Mouse (Mus musculus): ENCODE measurements around the gene Tsr3.
"Not testable (repeated sequence)": the region's sequence is repeated elsewhere in the genome, so short reads cannot be mapped to it uniquely, and the experiment has no call there.

Tsr3 gene

GRCm38 (mm10) chr17:25239695-25240636, at the start of gene Tsr3, which contains the start of gene Gnptg:
Gene Tsr3 (plus strand): TSS chr17:25240170.
Gene Gnptg (minus strand): TSS chr17:25240124.
- peak; percentile 51 for DNase-seq (ENCODE audit: low spot score)

- no peak for DNase-seq (ENCODE audit: low spot score)
These were observed 37.6 kb upstream of the Tsr3 start for GRCm38 (mm10) chr17:25202401-25202800.

DNA sequence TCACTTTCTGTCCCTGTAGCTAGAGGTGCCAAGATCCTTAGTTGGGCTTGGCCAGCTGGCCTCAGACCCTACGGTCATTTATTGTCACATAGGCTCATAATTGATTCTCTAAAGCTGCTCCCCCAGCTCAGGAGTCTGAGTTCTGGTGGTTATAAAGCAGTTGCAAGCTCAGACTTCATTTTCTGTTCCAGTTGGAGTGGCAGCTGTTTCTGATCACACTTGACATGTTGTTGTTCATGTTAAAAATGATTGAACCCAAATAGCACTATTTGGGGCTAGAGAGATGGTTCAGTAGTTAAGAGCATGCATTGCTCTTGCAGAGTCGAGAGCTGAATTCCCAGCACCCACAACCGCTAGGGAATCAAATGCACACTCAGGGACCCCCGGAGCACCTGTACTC, 30.0 kb upstream of the Tsr3 start:
- no peak for DNase-seq (ENCODE audit: low spot score)

DNA sequence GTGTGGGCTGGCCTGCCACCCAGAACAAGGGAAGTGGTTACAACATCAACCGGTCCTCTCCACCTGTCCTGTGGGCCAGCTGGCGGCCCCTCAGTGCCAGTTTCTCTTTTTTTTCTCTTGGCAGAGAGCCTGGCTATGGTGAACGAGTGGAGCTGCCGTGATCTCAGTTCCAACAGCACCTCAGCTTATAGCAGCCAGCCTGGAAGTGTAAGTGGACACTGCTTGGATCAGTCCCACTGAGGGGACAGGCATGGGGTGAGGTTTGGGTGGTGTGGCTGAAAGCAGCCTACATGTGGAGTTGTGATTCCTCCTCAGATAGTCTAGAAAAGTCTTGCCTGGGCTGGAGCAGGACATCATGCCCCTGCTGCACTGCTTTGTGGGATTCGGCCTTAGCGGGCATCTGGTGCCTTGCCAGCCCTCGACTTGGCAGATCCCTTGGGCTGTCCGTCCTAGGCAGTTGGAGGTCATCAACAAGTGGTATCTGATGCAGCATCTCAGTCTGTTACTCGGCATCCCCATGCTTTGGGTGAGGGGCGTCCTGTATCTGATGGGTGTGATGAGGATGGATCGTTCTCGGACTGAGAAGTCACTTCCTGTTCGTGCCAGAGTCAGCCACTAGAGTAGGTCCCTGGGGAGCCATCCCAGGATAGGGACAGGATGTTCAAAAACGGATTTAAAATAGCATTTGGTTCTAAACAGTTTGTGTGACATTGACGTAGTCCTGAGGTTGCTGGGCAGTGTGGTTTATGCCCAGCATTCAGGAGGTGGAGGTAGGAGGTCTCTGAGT, 29.1 kb upstream of the Tsr3 start:
- no peak for DNase-seq (ENCODE audit: low spot score)

DNA sequence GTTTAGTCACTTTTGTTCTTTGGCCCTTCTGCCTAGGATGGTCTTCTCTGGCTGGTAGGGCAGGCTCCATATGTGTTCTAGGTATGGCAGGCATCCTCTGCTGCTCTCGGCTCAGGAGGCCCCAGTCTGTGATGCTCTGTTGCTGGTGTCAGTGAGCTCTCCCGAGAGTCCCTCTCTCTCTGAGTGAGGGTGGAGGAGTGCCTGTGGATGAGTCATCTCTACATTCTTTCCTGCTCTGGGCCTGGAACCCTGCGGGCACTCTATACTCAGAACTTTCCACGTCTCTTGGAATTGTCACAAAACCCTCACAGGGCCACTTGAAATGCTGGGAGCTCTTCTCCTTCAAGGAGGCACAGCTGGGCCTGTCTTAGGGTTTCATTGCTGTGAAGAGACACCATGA, 28.3 kb upstream of the Tsr3 start:
- no peak for DNase-seq (ENCODE audit: low spot score)

DNA sequence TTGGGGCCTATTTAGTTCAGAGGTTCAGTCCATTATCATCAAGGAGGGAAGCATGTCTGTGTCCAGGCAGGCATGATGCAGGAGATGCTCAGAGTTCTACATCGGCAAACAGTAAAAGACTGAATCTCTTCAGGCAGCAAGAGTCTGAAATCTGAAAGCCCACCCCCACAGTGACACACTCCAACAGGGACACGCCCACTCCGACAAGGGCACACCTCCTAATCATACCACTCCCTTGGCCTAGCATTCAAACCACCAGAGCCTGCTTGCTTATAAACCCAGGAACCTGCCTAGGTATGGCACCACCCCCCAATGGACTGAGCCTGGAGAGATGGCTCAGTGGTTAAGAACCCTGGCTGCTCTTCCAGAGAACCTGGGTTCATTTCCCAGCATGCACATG, 24.5 kb upstream of the Tsr3 start:
- DNase-seq (ENCODE audit: low spot score): no peak

GRCm38 (mm10) chr17:25218967-25219366, 21.0 kb upstream of the Tsr3 start:
- DNase-seq (ENCODE audit: low spot score): no peak

DNA sequence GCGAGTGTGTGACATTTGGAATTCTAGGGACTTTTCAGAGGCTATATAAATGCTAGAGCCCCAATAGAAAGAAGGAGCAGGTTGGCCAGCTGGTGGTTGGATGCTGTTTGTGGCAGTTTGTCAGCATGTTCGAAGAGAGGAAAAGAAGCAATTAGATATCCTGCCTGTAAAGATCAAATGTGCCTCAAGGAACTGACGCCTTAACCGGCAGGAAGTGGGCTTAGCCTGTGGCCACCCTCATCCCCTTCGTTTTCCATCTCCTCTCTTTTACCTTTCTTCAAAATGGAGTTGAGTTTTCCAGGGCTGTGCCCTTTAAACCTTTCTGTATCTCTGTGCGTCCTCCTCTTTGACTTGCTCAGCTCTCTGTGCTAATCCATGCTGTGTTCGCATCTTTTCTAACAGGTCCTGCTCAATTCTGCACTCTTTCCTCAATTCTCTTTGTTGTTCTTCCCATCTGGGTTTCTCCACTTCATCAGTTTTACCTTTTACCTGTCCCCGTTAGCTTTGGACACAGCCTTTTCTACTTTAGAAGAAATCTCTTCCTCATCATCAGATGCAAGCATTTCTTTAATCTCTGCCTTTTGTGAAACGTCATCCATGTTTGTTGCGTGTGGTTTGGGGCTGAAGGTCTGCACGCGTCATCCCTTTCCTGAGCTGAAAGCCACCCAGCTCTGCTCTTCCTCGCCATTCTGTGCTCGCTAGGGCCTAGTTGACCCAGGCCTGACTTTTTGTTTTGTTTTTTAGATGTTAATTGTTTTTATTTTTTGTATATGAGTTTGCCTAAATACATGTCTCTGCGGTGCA, 20.3 kb upstream of the Tsr3 start:
- DNase-seq (ENCODE audit: low spot score): no peak

DNA sequence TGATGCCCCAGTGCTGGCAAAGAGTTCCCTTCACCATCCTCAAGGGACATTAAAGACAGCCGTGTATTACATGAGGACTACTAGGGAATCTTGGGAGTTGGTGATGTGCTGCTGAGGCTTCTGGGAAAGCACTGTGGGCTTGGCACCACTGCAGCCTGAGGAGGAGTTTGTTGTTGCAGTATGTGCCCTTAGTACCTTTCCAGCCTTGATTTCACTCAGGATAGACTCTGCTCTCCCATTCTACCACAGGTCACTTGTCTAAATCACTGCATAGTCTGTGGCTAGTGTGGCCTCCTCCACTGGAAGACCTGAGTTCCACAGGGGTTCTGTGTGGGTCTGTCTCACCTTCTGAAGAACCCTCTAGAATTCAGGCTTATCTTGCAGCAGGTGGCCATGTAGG, 19.2 kb upstream of the Tsr3 start:
- DNase-seq (ENCODE audit: low spot score): no peak

- no peak for DNase-seq (ENCODE audit: low spot score)
These were observed 18.0 kb upstream of the Tsr3 start for GRCm38 (mm10) chr17:25221821-25222503.

GRCm38 (mm10) chr17:25222504-25222940, 17.4 kb upstream of the Tsr3 start:
- DNase-seq (ENCODE audit: low spot score): not testable (repeated sequence)

DNA sequence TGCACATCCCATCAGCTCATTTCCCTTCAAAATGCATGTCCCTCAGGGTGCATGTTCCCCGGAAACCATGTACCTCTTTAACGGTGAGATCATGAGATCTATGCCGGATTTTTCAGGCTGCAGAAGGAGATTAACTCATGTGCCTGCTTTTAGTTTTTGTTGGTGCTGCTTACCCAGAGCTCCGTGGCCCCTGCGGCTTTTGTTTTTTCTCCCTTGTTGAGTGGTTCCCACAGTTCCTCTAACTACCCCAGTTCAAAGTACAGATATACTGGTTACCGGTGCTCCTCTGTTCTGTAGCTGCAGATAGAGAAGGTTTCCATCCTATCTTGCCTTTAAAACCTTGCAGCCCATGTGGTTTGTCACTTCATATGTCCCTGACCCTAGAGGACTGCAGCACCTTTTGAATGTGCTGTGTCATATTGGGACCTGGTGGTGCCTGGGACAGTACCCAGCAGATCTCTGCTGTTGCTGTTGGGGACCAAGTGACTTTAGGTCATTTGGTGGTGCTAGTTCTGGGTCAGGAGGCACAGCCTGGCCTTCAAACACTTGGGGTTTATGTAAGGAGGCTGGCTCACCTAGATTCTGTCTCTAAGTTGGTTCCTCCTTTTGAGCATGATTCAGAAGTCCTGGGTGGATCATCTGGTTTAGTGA, 16.9 kb upstream of the Tsr3 start:
- no peak for DNase-seq (ENCODE audit: low spot score)

DNA sequence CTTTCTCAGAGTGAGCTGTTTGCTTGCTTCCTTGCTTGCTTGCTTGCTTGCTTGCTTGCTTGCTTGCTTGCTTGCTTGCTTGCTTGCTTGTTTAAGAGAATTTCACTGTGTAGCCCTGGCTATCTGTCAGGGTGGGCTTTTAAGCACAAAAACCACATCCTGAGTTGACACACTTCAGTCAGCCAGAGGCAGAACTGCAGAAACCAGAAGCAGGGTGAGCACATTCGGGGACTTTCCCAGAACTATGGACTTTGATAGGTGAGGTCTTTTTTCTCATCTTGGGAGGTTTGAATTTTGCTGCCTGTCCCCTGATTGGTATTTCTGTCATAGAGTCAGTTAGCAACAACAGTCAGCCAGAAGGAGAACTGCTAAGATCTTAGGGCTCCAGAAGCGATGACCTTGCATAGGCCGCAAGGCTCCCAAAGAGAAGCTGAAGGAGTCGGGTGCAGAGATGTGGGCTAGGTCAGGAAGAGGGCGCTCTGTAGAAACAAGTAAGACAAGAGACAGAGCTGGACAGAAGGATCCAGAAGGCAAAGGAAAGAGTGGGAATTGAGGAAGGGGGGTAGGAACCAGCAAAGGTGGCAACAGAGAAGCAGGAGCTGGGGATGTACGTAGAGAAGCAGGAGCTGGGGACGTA, 15.3 kb upstream of the Tsr3 start:
- DNase-seq (ENCODE audit: low spot score): no peak

GRCm38 (mm10) chr17:25225659-25226058, 14.3 kb upstream of the Tsr3 start:
- no peak for DNase-seq (ENCODE audit: low spot score)

DNA sequence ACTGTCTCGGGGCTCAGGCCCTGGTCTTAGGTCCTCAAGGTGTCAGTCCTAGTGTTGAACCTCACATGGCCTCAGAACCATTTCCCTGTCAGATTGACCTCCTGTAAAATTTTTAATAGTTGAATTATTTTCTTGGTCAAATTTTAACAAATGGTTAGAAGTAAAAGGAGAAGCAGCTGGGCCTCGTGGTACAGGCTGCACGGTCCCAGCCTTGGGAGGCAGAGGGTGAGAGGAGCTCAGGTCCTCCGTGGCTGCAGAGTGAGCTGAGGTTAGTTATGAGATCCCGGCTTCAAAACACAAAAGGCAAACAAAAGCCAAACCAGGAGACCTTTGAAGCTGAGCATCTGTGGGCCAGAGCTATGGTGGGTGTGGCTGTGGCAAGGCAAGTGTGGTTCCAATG, 12.0 kb upstream of the Tsr3 start:
- DNase-seq (ENCODE audit: low spot score): no peak

- DNase-seq (ENCODE audit: low spot score): not testable (repeated sequence)
These were observed 9.8 kb upstream of the Tsr3 start for GRCm38 (mm10) chr17:25230014-25230655.

DNA sequence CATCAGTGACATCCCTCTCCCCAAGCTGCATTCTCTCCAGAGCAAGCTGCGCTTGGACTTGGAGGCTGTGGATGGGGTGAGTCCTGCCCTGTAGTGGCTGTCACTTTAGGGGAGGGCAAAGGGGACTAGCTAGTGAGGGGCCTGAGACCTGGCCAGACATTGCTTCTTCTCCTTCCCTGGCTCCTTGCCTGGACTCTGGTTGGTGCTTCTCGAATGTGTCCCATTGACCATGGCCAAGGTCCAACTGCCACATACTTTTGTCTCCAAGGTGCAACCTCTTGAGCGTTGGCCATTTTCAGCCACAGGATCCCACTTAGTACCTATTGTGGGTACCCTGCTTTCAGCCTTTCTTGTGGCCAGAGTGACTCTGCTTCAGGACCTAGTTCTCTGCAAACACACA, 9.3 kb upstream of the Tsr3 start:
- no peak for DNase-seq (ENCODE audit: low spot score)

DNA sequence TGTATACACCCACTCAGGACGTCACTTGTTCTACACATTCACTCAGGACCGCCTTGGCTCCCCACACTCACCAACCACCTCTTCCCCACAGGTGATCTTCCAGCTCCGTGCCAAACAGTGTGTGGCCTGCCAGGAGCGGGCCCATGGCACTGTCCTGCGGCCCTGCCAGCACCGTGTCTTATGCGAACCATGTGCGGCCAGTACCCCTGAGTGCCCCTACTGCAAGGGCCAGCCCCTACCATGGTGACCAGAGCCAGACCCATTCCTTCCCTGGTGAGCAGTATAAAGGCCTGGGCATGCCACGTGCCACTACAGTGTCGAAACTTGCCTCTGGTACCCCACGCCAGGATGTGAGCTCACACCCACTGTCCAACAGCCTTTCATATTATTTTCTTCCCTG, 8.3 kb upstream of the Tsr3 start:
- DNase-seq (ENCODE audit: low spot score): not testable (repeated sequence)

- DNase-seq (ENCODE audit: low spot score): no peak
These were observed 4.3 kb upstream of the Tsr3 start for GRCm38 (mm10) chr17:25235635-25236034.

All from ovary, postnatal 10 days (tissue).